Mouse (Mus musculus) liver, embryonic 13.5 days (tissue): ENCODE measurements at regions not wholly inside any gene's neighbourhood (a gene's known extent, or its start where the extent isn't known, plus 50 kb on each side); places are given as distances from the start of the nearest gene placed in this dataset.

Experiments used
- ATAC-seq: fragments of 200-750 bp; cut with Nextera tagmentation; 2 replicates; pipeline ENCODE4 v1.8.0; 2017; ENCODE audit warnings: low read depth, mild to moderate bottlenecking, moderate number of reproducible peaks, moderate library complexity
- DNase-seq: peaks from one replicate; pipeline ENCODE4 v3.0.0; 2022
- H3K27ac ChIP-seq: fragments of 300-500 bp; sonication (generic); 2 replicates; pipeline ENCODE4 v1.5.1; 2015; ENCODE audit warnings: moderate library complexity, mild to moderate bottlenecking, inconsistent platforms
- H3K27me3 ChIP-seq: fragments of 300-500 bp; sonication (generic); 2 replicates; pipeline ENCODE4 v1.6.1; 2015; ENCODE audit warnings: mild to moderate bottlenecking, inconsistent platforms
- H3K36me3 ChIP-seq: fragments of 300-500 bp; sonication (generic); 2 replicates; pipeline ENCODE4 v1.6.1; 2015; ENCODE audit warnings: mild to moderate bottlenecking, inconsistent platforms
- H3K4me1 ChIP-seq: fragments of 300-500 bp; sonication (generic); replicated peaks from 2 replicates; pipeline ENCODE4 v1.6.1; 2015; ENCODE audit warnings: inconsistent platforms
- H3K4me2 ChIP-seq: fragments of 300-500 bp; sonication (generic); 2 replicates; pipeline ENCODE4 v1.6.1; 2015; ENCODE audit warnings: inconsistent platforms, mild to moderate bottlenecking, moderate library complexity
- H3K4me3 ChIP-seq: fragments of 300-500 bp; sonication (generic); replicated peaks from 2 replicates; pipeline ENCODE4 v1.5.1; 2015; ENCODE audit warnings: mild to moderate bottlenecking, inconsistent platforms
- H3K9ac ChIP-seq: fragments of 300-500 bp; sonication (generic); 2 replicates; pipeline ENCODE4 v1.6.1; 2015; ENCODE audit warnings: mild to moderate bottlenecking, inconsistent platforms
- H3K9me3 ChIP-seq: fragments of 300-500 bp; sonication (generic); replicated peaks from 2 replicates; pipeline ENCODE4 v1.6.1; 2016; ENCODE audit warnings: inconsistent platforms
- whole genome bisulfite sequencing: fragments of 180-500 bp; shearing (Covaris S2); methylation state at CpG from one replicate; pipeline ENCODE4 v1.1.7; 2015; ENCODE audit not compliant: insufficient replicate concordance; 5-methylcytosine and 5-hydroxymethylcytosine counted together

DNA sequence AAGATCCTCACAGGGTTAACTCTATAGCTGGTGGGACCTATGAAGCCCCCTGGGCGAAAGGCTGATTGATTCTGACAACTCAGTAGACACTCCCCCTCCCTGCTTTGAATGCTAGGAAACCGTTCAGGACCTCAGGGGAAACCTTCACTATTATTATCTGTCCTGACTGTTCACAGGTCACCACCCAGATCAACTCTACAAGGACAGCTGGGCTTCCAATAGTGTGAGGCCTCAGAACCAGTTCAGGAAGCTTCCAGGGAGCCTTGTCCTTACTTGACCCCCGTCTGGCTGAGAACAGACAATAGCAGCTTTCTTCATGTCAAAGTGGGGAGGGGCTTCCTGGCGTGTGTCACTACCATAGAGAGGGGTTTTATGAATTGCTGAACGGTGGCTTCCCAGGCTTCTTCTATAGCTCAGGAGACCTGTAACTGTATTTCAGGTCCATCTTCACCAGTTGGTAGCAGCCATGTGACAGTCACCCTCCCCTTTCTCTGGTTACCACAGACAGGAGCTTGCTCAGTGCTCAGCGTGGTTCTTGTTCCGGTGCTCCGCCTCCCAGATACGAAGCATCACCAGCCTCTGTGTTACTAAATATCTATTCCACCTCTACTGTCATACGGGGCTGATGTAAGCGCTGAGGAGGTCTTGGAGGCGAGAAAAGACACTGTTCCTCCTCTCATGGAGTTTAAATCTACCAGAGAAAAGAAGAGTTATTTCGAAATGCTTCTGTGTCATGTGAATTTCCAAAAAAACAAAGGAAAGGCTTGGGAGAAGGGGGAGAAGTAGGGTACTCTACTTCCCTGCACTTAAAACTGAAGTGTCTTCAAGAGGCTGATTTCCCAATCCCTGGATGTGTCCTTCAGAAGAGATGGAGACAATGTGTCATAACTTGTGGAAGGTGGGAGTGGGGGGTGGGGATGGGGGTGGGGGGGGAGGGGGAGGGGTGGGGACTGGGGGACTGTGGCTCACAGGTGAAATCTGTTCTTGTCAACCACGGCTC, 96.9 kb downstream of the Vcpkmt start:
- no peak for ATAC-seq
- no peak overlapping the region for H3K4me3 ChIP-seq

DNA sequence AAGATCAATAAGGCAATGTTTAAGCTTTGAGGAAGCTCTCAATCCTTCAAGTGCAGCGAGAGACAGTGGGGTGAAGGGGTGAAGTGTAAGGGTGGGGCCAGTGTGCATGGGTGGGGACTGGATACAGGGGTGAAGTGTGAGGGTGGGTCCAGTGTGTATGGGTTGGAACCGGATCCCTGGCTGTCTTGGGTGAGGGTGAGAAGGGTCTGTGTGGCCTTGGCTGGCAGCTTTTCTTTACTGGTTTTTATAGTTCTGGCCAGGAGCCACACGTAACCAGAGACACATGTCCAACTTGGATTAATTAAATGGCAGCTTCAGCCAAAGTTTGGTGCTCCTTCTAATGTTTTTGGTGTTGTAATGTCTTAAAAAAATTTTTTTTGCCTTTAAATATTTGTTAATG, 101.4 kb downstream of the Vcpkmt start:
- H3K4me1 ChIP-seq = peaks cover 10% of the 10 kb centered on the region
- H3K4me2 ChIP-seq = no peak overlapping the region
- H3K36me3 ChIP-seq = no peaks in the 10 kb centered on the region
- no peak overlapping the region for H3K27ac ChIP-seq
- H3K27me3 ChIP-seq = no peaks in the 10 kb centered on the region
- no peak for ATAC-seq
- H3K9me3 ChIP-seq = no peaks in the 10 kb centered on the region
- WGBS = 69% methylated on average over 3 of the region's 3 CpGs
- no peak overlapping the region for H3K9ac ChIP-seq
- DNase-seq = no peak
- H3K4me3 ChIP-seq = no peak overlapping the region

More for the DNA sequence above, 96.9 kb downstream of the Vcpkmt start:
- Histone ChIP-seq H3K4me1 (peaks cover 4% of the 10 kb centered on the region), H3K36me3 (no peaks in the 10 kb centered on the region), H3K9ac (no peak overlapping the region), H3K27me3 (no peaks in the 10 kb centered on the region), H3K27ac (no peak overlapping the region), H3K9me3 (no peaks in the 10 kb centered on the region), H3K4me2 (no peak overlapping the region)
- 19% methylated on average over 14 of the region's 14 CpGs for WGBS
- no peak for DNase-seq

GRCm38 (mm10) chr12:69476631-69477091, 104.4 kb upstream of the Gm9887 start:
- WGBS = 48% methylated on average over 18 of the region's 18 CpGs
- H3K4me3 ChIP-seq = no peak overlapping the region
- H3K9ac ChIP-seq = no peak overlapping the region
- H3K36me3 ChIP-seq = no peaks in the 10 kb centered on the region
- no peaks in the 10 kb centered on the region for H3K9me3 ChIP-seq
- ATAC-seq = no peak
- 0 out of 2 replicates have a peak overlapping the region, but pooled peaks have one; percentile 17 for H3K4me2 ChIP-seq
- H3K27ac ChIP-seq = no peak overlapping the region
- no peak for DNase-seq
- H3K4me1 ChIP-seq = 0 out of 2 replicates have a peak, but pooled peaks cover 5% of the 10 kb centered on the region
- no peaks in the 10 kb centered on the region for H3K27me3 ChIP-seq

GRCm38 (mm10) chr12:69476131-69476530, 103.9 kb upstream of the Gm9887 start:
- DNase-seq = no peak
- H3K9me3 ChIP-seq = no peaks in the 10 kb centered on the region
- H3K4me2 ChIP-seq = no peak overlapping the region
- 0 out of 2 replicates have a peak, but pooled peaks cover 5% of the 10 kb centered on the region for H3K4me1 ChIP-seq
- no peaks in the 10 kb centered on the region for H3K36me3 ChIP-seq
- ATAC-seq = no peak
- no peaks in the 10 kb centered on the region for H3K27me3 ChIP-seq
- WGBS = 55% methylated on average over 4 of the region's 4 CpGs
- H3K9ac ChIP-seq = no peak overlapping the region
- H3K4me3 ChIP-seq = no peak overlapping the region
- H3K27ac ChIP-seq = no peak overlapping the region

DNA sequence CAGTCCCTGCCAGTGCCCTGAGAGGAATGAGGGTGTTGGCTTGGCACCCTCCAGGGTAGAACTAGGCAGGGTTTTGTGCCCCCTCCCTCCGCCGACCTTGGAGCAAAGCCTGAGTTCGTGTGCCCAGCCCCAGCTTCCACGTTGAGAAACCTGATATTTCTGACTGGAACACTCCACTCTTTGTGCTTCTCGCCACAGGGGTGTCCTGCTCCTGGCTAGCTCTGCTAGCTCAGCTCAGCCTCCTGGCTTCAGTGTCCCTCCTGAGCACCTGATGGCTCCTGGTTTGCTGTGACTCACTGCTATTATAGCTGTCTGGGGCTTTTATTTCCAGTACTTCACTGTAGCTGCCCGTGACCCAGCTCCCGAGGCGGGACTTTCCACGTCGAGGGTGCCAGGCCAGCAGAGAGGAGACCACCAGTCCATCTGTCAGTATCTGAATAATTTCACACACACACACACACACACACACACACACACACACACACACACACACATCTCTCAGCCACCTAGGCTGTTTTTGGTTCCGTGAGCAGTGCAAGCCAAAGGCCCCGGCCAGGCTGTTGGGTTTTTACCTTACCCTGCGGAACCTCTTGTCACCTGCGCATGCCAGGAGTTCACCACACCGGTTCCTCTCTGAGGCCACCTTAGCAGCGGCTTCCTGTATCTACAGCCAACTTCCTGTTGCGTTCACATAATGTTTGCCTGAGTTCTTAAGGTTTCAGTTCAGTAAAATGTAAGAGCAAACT, 102.8 kb upstream of the Gm9887 start:
- DNase-seq (no peak), ATAC-seq (no peak)
- H3K27ac ChIP-seq = no peak overlapping the region
- H3K4me2 ChIP-seq = no peak overlapping the region
- H3K27me3 ChIP-seq = no peaks in the 10 kb centered on the region
- WGBS = 38% methylated on average over 17 of the region's 17 CpGs
- H3K4me3 ChIP-seq = no peak overlapping the region
- H3K9me3 ChIP-seq = no peaks in the 10 kb centered on the region
- no peak overlapping the region for H3K9ac ChIP-seq
- H3K36me3 ChIP-seq = no peaks in the 10 kb centered on the region
- 0 out of 2 replicates have a peak, but pooled peaks cover 5% of the 10 kb centered on the region for H3K4me1 ChIP-seq

DNA sequence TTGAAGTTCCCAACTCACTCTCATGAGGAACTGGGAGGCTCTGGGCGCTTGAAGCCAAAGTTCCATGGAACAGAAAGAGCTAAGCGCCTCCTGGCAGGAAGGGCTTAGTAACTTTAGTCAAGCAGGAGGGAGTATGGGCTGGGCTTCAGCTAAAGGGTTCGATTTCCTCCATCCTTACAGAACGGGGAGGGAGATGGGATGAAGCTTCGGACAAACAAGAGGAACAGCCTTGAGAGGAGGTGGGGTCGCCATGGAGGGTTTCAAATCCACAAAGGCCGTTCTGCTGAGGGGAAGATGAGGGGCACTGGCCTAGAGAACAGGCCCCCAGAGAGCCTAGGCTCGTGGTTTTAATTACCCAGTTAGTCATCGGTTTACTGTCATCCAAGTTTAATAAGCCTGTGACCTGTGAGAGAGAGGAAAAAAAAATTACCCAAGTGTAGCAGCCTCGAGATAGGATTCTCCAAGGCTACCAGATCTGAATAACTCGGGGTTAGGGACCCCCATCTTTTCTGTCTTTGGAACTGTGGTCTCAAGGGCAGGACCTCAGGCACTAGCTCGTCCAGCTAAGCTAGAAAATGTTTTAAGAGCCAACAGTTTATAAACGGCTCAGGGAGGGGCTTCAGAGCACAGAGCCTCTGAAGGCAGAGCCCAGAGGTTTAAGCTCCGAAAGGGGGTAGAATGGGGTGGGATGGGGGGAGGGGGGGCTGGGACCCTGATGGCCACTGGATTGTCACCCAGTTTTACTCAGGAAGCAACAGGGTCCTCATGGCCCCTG, 102.1 kb upstream of the Gm9887 start:
- Histone ChIP-seq H3K27ac (no peak overlapping the region), H3K27me3 (no peaks in the 10 kb centered on the region), H3K4me2 (no peak overlapping the region), H3K9me3 (no peaks in the 10 kb centered on the region), H3K4me3 (no peak overlapping the region), H3K4me1 (0 out of 2 replicates have a peak, but pooled peaks cover 5% of the 10 kb centered on the region), H3K36me3 (no peaks in the 10 kb centered on the region), H3K9ac (no peak overlapping the region)
- DNase-seq = no peak
- 50% methylated on average over 14 of the region's 14 CpGs for WGBS
- no peak for ATAC-seq

DNA sequence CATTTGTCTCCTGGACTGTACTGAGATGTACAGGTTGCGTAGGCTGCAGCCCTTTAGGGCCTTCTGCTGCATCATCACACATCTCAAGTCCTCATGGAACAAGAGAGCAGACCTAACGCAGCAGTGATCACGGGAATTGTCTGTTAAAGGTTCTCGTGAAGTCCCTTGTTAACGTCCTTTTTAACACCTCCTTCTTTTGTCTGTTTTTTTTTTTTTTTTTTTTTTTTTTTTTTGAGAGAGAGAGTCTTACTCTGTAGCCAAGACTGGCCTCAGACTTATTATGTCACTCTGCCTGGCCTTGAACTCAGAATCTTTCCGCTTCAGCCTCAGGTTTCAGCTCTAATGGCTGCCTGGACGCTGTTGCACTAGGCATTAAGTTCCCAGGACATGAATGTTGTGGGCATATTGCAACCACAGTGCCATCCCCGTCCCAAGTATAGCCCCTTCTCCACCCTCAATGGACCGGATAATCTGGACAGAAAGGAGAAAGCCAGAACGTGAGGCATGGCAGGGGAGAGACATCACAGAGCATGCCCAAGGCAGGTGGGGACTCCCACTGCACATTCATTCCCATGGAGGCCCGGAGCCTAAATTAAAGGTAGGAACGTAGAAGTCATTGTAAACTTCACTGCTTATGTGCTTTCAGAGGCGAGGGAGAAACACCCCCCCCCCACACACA, 101.3 kb upstream of the Gm9887 start:
- Histone ChIP-seq H3K9ac (no peak overlapping the region), H3K36me3 (no peaks in the 10 kb centered on the region), H3K27ac (no peak overlapping the region), H3K4me2 (no peak overlapping the region), H3K4me1 (0 out of 2 replicates have a peak, but pooled peaks cover 5% of the 10 kb centered on the region), H3K9me3 (no peaks in the 10 kb centered on the region), H3K27me3 (no peaks in the 10 kb centered on the region), H3K4me3 (no peak overlapping the region)
- WGBS = 77% methylated on average over 13 of the region's 13 CpGs
- DNase-seq (no peak), ATAC-seq (no peak)

GRCm38 (mm10) chr12:69472912-69473311, 100.7 kb upstream of the Gm9887 start:
- Histone ChIP-seq H3K27me3 (no peaks in the 10 kb centered on the region), H3K9ac (no peak overlapping the region), H3K36me3 (no peaks in the 10 kb centered on the region), H3K9me3 (no peaks in the 10 kb centered on the region), H3K4me3 (no peak overlapping the region), H3K27ac (no peak overlapping the region), H3K4me1 (0 out of 2 replicates have a peak, but pooled peaks cover 5% of the 10 kb centered on the region), H3K4me2 (no peak overlapping the region)
- no peak for ATAC-seq
- WGBS = 95% methylated on average over 9 of the region's 9 CpGs
- DNase-seq = no peak

GRCm38 (mm10) chr12:69471876-69472275, 99.6 kb upstream of the Gm9887 start:
- no peak for DNase-seq
- Histone ChIP-seq H3K9me3 (no peaks in the 10 kb centered on the region), H3K4me2 (no peak overlapping the region), H3K27ac (no peak overlapping the region), H3K9ac (no peak overlapping the region), H3K4me3 (no peak overlapping the region), H3K4me1 (0 out of 2 replicates have a peak, but pooled peaks cover 3% of the 10 kb centered on the region), H3K36me3 (no peaks in the 10 kb centered on the region), H3K27me3 (no peaks in the 10 kb centered on the region)
- WGBS = 67% methylated on average over 5 of the region's 5 CpGs
- ATAC-seq = no peak

DNA sequence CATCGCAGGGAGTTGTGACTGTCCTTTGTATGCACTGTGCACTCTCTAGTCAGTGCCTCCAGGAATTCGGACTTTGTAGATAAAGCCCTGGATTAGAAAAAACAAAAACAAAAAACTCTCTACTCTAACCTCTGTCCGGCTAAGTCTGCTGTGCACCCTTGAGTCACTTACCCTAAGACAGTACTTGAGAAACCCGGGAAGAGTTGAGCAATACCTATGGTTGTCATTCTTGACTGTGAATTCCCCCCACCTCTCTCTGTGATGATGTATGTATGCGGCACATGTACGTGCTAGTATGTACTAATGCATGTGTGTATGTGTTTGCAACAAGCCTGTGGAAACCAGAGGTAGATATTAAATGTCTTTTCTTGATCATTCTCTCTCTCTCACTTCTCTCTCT, 96.7 kb upstream of the Gm9887 start:
- Histone ChIP-seq H3K4me3 (no peak overlapping the region), H3K27me3 (no peaks in the 10 kb centered on the region), H3K9me3 (no peaks in the 10 kb centered on the region), H3K9ac (no peak overlapping the region), H3K27ac (no peak overlapping the region), H3K36me3 (no peaks in the 10 kb centered on the region), H3K4me2 (no peak overlapping the region), H3K4me1 (no peaks in the 10 kb centered on the region)
- 69% methylated on average over 6 of the region's 6 CpGs for WGBS
- ATAC-seq (no peak), DNase-seq (no peak)
